Mouse (Mus musculus): ENCODE measurements around the gene Bcam.

Bcam gene

GRCm38 (mm10) chr7:19753587-19753986, 17.2 kb downstream of the Bcam start:
- no peak for ATAC-seq (ENCODE audit: low TSS enrichment)

- ATAC-seq (ENCODE audit: low TSS enrichment) = no peak
Measured at GRCm38 (mm10) chr7:19752652-19753051, 18.2 kb downstream of the Bcam start.

GRCm38 (mm10) chr7:19751070-19751383, 19.8 kb downstream of the Bcam start:
- ATAC-seq (ENCODE audit: low TSS enrichment) = no peak

- peak; percentile 76 for ATAC-seq (ENCODE audit: low TSS enrichment)
Measured at GRCm38 (mm10) chr7:19750217-19751069, 20.4 kb downstream of the Bcam start, which contains the start of gene Nectin2. Nectin2 (minus strand) TSS chr7:19750483.

GRCm38 (mm10) chr7:19749389-19750216, 21.2 kb downstream of the Bcam start:
- peak; percentile 86 for ATAC-seq (ENCODE audit: low TSS enrichment)

GRCm38 (mm10) chr7:19748219-19749195, 22.3 kb downstream of the Bcam start:
- ATAC-seq (ENCODE audit: low TSS enrichment) = no peak

- no peak for ATAC-seq (ENCODE audit: low TSS enrichment)
Measured at GRCm38 (mm10) chr7:19747420-19748218, 23.2 kb downstream of the Bcam start.

GRCm38 (mm10) chr7:19746426-19747201, 24.2 kb downstream of the Bcam start:
- ATAC-seq (ENCODE audit: low TSS enrichment) = no peak

- ATAC-seq (ENCODE audit: low TSS enrichment) = no peak
Measured at GRCm38 (mm10) chr7:19745971-19746370, 24.8 kb downstream of the Bcam start.

- ATAC-seq (ENCODE audit: low TSS enrichment) = no peak
Measured at GRCm38 (mm10) chr7:19744590-19745385, 26.0 kb downstream of the Bcam start.

GRCm38 (mm10) chr7:19743791-19744190, 27.0 kb downstream of the Bcam start:
- no peak for ATAC-seq (ENCODE audit: low TSS enrichment)

- ATAC-seq (ENCODE audit: low TSS enrichment) = no peak
Measured at GRCm38 (mm10) chr7:19742468-19742867, 28.3 kb downstream of the Bcam start.

GRCm38 (mm10) chr7:19741329-19742031, 29.3 kb downstream of the Bcam start:
- no peak for ATAC-seq (ENCODE audit: low TSS enrichment)

GRCm38 (mm10) chr7:19740269-19740668, 30.5 kb downstream of the Bcam start:
- no peak for ATAC-seq (ENCODE audit: low TSS enrichment)

GRCm38 (mm10) chr7:19738771-19739170, 32.0 kb downstream of the Bcam start:
- no peak for ATAC-seq (ENCODE audit: low TSS enrichment)

GRCm38 (mm10) chr7:19736389-19737057, 34.3 kb downstream of the Bcam start:
- no peak for ATAC-seq (ENCODE audit: low TSS enrichment)

GRCm38 (mm10) chr7:19734178-19734666, 36.6 kb downstream of the Bcam start:
- no peak for ATAC-seq (ENCODE audit: low TSS enrichment)

GRCm38 (mm10) chr7:19726541-19726940, 44.3 kb downstream of the Bcam start:
- no peak for ATAC-seq (ENCODE audit: low TSS enrichment)
